Mouse (Mus musculus) midbrain, embryonic 13.5 days (tissue): Measurements from ENCODE around the gene Spryd3. TPM values are rescaled to one million over a fixed set of nuclear protein-coding genes. Genes with fewer than 3 reads are reported as not detected.

Source experiments
- ATAC-seq: fragments of 200-750 bp; cut with Nextera tagmentation; 2 replicates; pipeline ENCODE4 v1.8.0; 2017; ENCODE audit warnings: mild to moderate bottlenecking, moderate TSS enrichment, moderate library complexity
- H3K27ac ChIP-seq: fragments of 300-500 bp; sonication (generic); 2 replicates; pipeline ENCODE4 v1.5.1; 2015; ENCODE audit warnings: inconsistent platforms, mild to moderate bottlenecking, moderate library complexity
- H3K27me3 ChIP-seq: fragments of 300-500 bp; sonication (generic); 2 replicates; pipeline ENCODE4 v1.6.1; 2015; ENCODE audit warnings: mild to moderate bottlenecking, inconsistent platforms
- H3K36me3 ChIP-seq: fragments of 300-500 bp; sonication (generic); 2 replicates; pipeline ENCODE4 v1.6.1; 2015; ENCODE audit warnings: mild to moderate bottlenecking, inconsistent platforms
- H3K4me1 ChIP-seq: fragments of 300-500 bp; sonication (generic); replicated peaks from 2 replicates; pipeline ENCODE4 v1.6.1; 2015; ENCODE audit warnings: inconsistent platforms
- H3K4me2 ChIP-seq: fragments of 300-500 bp; sonication (generic); replicated peaks from 2 replicates; pipeline ENCODE4 v1.6.1; 2015; ENCODE audit warnings: moderate library complexity, mild to moderate bottlenecking, inconsistent platforms
- H3K4me3 ChIP-seq: fragments of 300-500 bp; sonication (generic); replicated peaks from 2 replicates; pipeline ENCODE4 v1.5.1; 2015; ENCODE audit warnings: mild to moderate bottlenecking, inconsistent platforms
- H3K9ac ChIP-seq: fragments of 300-500 bp; sonication (generic); replicated peaks from 2 replicates; pipeline ENCODE4 v1.6.1; 2015; ENCODE audit warnings: mild to moderate bottlenecking, inconsistent platforms
- H3K9me3 ChIP-seq: fragments of 300-500 bp; sonication (generic); 2 replicates; pipeline ENCODE4 v1.6.1; 2016; ENCODE audit warnings: mild to moderate bottlenecking, inconsistent platforms
- WGBS: fragments of 180-500 bp; shearing (Covaris S2); methylation state at CpG from one replicate; pipeline ENCODE4 v1.1.7; 2015; 5-methylcytosine and 5-hydroxymethylcytosine counted together
- polyA plus RNA-seq: library from polyadenylated mRNA; unstranded; fragments of >200 nt; fragmentation: Nextera tagmentation; extraction: Ambion mirVana; gene quantifications from 2 replicates; pipeline ENCODE4 v1.2.1, GENCODE M21; 2015

The Spryd3 gene
- polyA plus RNA-seq, 1 experiment from 2014 or later = 38.5 TPM

- Histone ChIP-seq H3K9me3 (no peaks in the 10 kb centered on the region), H3K4me2 (no peak overlapping the region), H3K27me3 (no peaks in the 10 kb centered on the region), H3K4me1 (peaks cover 9% of the 10 kb centered on the region; the same call in 1 of the 2 replicates), H3K36me3 (peaks cover 82% of the 10 kb centered on the region), H3K4me3 (no peak overlapping the region), H3K27ac (no peak overlapping the region), H3K9ac (no peak overlapping the region)
- 80% methylated on average over 8 of the region's 8 CpGs for WGBS
- no peak for ATAC-seq
These were observed 16.8 kb downstream of the Spryd3 start for GRCm38 (mm10) chr15:102119121-102119830.

DNA sequence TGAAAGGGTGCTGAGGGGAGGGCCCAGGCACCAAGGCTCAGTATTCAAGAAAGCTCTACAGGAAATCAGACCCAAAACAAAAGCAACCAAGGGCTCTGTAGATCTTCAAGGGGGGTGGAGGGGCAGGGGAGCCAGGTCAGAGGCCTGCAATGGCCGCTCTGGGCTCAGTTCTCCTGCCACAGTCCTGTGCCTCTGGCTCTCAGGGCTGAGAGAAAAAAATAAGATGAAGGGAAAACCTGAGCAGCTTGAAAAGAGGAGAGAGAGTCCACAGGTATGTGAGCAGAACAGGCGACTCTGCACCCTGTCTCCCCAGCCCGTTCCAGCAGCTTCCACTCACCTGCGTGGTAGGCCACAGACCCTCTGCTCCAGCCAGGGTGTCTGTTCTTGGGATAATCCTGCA is 17.4 kb downstream of the Spryd3 start:
- H3K4me2 ChIP-seq = no peak overlapping the region
- no peak overlapping the region; the same call in 1 of the 2 replicates for H3K9ac ChIP-seq
- peaks cover 9% of the 10 kb centered on the region; the same call in 1 of the 2 replicates for H3K4me1 ChIP-seq
- no peak overlapping the region for H3K4me3 ChIP-seq
- H3K9me3 ChIP-seq = no peaks in the 10 kb centered on the region
- WGBS = 89% methylated on average over 4 of the region's 4 CpGs
- H3K27me3 ChIP-seq = no peaks in the 10 kb centered on the region
- no peak for ATAC-seq
- peaks cover 80% of the 10 kb centered on the region for H3K36me3 ChIP-seq
- H3K27ac ChIP-seq = no peak overlapping the region

DNA sequence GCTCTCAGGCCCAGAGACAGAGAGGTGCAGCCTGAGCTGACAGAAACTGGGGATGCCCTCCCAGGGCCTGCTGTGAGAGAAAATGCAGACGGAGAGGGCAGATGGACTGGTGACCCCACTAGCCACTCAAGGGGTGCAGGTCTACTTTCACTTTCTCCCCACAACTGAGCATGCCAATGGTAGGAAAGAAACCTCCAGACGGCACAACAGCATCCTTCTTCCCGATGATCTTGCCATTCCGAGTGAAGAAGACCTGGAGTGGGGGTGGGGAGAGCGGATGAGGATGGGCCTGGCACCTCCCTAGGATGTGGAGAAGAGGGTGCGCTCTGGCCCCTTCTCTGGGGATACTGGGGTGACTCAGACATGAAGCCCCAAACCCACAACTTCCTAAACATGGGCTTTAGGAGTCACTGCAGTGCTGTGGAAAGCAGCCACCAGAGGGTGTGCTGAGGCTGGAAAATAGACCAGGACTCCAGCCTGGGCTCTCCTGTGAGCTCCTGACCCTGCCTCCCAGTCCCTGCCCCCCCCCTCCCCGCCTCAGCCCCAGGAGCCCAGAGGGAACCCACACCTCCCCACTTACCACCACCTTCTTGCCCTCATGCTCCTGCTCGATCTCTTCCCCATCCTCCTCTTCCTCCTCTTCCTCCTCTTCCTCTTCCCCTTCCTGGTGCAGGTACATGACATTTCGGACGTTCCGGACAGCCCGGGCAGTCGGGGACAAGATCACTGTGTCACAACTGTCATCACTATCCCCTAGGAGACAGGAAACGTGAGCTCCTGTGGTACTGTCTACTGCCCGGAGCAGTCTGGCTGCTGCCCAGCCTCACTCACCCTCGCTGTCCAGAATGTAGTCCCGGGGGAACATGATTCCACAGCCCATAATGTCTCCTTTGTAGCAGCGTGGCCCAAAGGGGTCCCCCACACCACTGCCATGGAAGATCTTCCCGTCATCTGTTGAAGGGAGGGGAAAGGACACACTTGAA is 18.3 kb downstream of the Spryd3 start:
- Histone ChIP-seq H3K4me3 (no peak overlapping the region), H3K36me3 (peaks cover 74% of the 10 kb centered on the region), H3K27ac (peak overlapping the region; percentile 60; the same call in 1 of the 2 replicates), H3K9ac (no peak overlapping the region; the same call in 1 of the 2 replicates), H3K4me2 (no peak overlapping the region), H3K9me3 (no peaks in the 10 kb centered on the region), H3K27me3 (no peaks in the 10 kb centered on the region), H3K4me1 (peaks cover 9% of the 10 kb centered on the region; the same call in 1 of the 2 replicates)
- 83% methylated on average over 19 of the region's 19 CpGs for WGBS
- peak; percentile 28; the same call in 1 of the 2 replicates for ATAC-seq

GRCm38 (mm10) chr15:102116753-102117415 is 19.1 kb downstream of the Spryd3 start:
- no peaks in the 10 kb centered on the region for H3K9me3 ChIP-seq
- no peak overlapping the region for H3K9ac ChIP-seq
- peaks cover 66% of the 10 kb centered on the region for H3K36me3 ChIP-seq
- ATAC-seq = peak; percentile 70
- no peaks in the 10 kb centered on the region for H3K27me3 ChIP-seq
- H3K4me3 ChIP-seq = no peak overlapping the region
- 80% methylated on average over 11 of the region's 11 CpGs for WGBS
- no peak overlapping the region for H3K4me2 ChIP-seq
- peak overlapping the region; percentile 60 for H3K27ac ChIP-seq
- H3K4me1 ChIP-seq = peaks cover 9% of the 10 kb centered on the region; the same call in 1 of the 2 replicates

- H3K9ac ChIP-seq = no peak overlapping the region
- H3K4me2 ChIP-seq = no peak overlapping the region
- H3K27ac ChIP-seq = no peak overlapping the region
- H3K9me3 ChIP-seq = no peaks in the 10 kb centered on the region
- H3K27me3 ChIP-seq = no peaks in the 10 kb centered on the region
- peaks cover 9% of the 10 kb centered on the region; the same call in 1 of the 2 replicates for H3K4me1 ChIP-seq
- no peak for ATAC-seq
- no peak overlapping the region for H3K4me3 ChIP-seq
- H3K36me3 ChIP-seq = peaks cover 55% of the 10 kb centered on the region
- WGBS = 67% methylated on average over 9 of the region's 9 CpGs
These were observed 20.3 kb downstream of the Spryd3 start for GRCm38 (mm10) chr15:102115731-102116231.

DNA sequence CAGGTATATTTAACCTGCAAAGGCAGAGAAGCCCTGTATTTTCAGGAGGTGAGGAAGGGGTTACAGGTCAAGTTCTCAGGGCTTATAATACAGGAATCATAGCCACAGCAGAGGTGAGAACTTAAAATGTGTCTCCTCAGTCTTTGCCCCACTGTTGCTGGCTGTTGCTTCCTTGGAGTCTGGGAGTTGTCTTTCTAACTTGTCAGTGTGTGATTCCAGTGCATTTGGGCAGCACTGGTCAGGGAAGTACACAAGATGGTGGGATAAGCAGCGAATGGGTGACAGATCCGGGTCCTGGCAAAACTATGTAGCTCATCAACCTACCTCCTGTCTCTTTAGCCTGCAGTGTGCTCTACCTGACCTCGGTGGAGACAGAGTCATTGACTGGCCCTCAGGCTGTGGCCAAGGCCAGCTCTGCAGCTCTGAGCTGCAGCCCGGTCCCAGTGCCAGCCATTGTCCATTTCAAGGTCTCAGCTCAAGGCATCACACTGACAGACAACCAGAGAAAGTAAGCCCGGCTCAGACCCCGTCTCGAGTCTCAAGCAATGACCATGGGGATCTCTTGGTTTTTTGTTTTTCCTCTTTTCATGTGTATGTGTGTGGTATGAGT is 21.3 kb downstream of the Spryd3 start:
- WGBS = 90% methylated on average over 7 of the region's 7 CpGs
- no peak overlapping the region for H3K4me3 ChIP-seq
- no peak for ATAC-seq
- no peak overlapping the region for H3K27ac ChIP-seq
- no peak overlapping the region for H3K4me2 ChIP-seq
- H3K4me1 ChIP-seq = peaks cover 9% of the 10 kb centered on the region; the same call in 1 of the 2 replicates
- H3K36me3 ChIP-seq = peaks cover 45% of the 10 kb centered on the region
- no peaks in the 10 kb centered on the region for H3K27me3 ChIP-seq
- no peak overlapping the region for H3K9ac ChIP-seq
- no peaks in the 10 kb centered on the region for H3K9me3 ChIP-seq

DNA sequence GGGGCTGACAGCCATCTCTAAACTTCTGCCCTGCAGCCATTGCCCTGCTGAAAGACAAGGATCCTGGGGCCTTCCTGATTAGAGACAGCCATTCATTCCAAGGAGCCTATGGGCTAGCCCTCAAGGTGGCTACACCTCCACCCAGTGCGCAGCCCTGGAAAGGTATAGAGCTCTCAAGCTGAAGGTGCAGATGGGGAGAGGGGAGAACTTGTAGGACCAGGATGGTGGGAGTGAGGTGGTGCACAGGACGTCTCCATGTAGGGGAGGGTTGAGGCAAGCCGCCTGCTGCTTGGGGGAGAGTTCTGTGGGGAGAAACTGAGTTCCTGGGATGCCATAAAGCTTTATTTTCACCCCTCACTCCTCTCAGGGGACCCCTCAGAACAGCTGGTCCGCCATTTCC is 22.4 kb downstream of the Spryd3 start:
- no peak overlapping the region for H3K27ac ChIP-seq
- WGBS = 84% methylated on average over 4 of the region's 4 CpGs
- H3K4me1 ChIP-seq = peaks cover 13% of the 10 kb centered on the region; the same call in 1 of the 2 replicates
- 0 out of 2 replicates have a peak, but pooled peaks cover 2% of the 10 kb centered on the region for H3K27me3 ChIP-seq
- H3K36me3 ChIP-seq = peaks cover 34% of the 10 kb centered on the region
- no peak overlapping the region for H3K4me2 ChIP-seq
- H3K9me3 ChIP-seq = no peaks in the 10 kb centered on the region
- H3K4me3 ChIP-seq = no peak overlapping the region
- H3K9ac ChIP-seq = no peak overlapping the region
- ATAC-seq = no peak

DNA sequence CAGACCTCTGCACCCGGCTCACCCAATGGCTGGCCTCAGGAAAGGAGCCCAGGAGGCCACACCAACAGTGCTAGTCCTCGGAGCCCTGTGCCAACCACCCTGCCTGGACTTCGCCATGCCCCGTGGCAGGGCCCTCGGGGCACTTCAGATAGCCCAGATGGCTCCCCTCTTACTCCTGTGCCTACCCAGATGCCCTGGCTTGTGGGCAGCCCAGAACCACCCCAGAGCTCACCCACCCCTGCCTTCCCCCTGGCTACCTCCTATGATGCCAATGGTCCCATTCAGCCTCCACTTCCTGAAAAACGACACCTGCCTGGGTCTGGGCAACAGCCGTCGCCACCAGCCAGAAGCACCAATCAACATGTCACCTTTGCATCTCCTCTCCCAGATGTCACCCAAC is 23.2 kb downstream of the Spryd3 start:
- Histone ChIP-seq H3K27ac (no peak overlapping the region), H3K9ac (no peak overlapping the region), H3K4me1 (peaks cover 13% of the 10 kb centered on the region; the same call in 1 of the 2 replicates), H3K4me2 (no peak overlapping the region), H3K9me3 (no peaks in the 10 kb centered on the region), H3K4me3 (no peak overlapping the region), H3K36me3 (peaks cover 26% of the 10 kb centered on the region), H3K27me3 (peaks cover 7% of the 10 kb centered on the region)
- ATAC-seq = no peak
- 86% methylated on average over 8 of the region's 8 CpGs for WGBS

GRCm38 (mm10) chr15:102112181-102112580 is 23.9 kb downstream of the Spryd3 start:
- WGBS = 88% methylated on average over 6 of the region's 6 CpGs
- no peak overlapping the region for H3K9ac ChIP-seq
- peaks cover 19% of the 10 kb centered on the region for H3K36me3 ChIP-seq
- no peak for ATAC-seq
- no peaks in the 10 kb centered on the region for H3K9me3 ChIP-seq
- H3K27ac ChIP-seq = no peak overlapping the region
- no peak overlapping the region for H3K4me3 ChIP-seq
- no peak overlapping the region for H3K4me2 ChIP-seq
- H3K4me1 ChIP-seq = peaks cover 11% of the 10 kb centered on the region
- H3K27me3 ChIP-seq = peaks cover 14% of the 10 kb centered on the region

DNA sequence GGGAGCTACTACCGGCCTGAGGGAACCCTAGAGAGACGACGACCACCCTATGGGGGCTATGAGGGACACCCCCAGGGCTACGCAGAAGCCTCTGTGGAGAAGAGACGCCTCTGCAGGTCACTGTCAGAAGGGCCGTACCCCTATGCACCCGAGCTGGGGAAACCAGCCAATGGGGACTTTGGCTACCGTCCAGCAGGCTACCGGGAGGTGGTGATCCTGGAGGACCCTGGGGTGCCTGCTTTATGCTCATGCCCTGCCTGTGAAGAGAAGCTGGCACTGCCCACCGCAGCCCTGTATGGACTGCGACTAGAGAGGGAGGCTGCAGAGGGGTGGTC is 24.6 kb downstream of the Spryd3 start:
- Histone ChIP-seq H3K36me3 (peaks cover 12% of the 10 kb centered on the region), H3K4me2 (no peak overlapping the region), H3K27ac (no peak overlapping the region), H3K27me3 (peaks cover 21% of the 10 kb centered on the region), H3K9ac (no peak overlapping the region), H3K9me3 (no peaks in the 10 kb centered on the region), H3K4me1 (peaks cover 18% of the 10 kb centered on the region), H3K4me3 (no peak overlapping the region)
- WGBS = 77% methylated on average over 11 of the region's 11 CpGs
- no peak for ATAC-seq
